Mouse (Mus musculus): ENCODE data around the gene Snx29. TPM values are rescaled to one million over a fixed set of nuclear protein-coding genes. Genes with fewer than 3 reads are reported as not detected.

Gene Snx29
- polyA plus RNA-seq, 1 experiment: 15.0 TPM

GRCm38 (mm10) chr16:11709999-11710667, 387.4 kb downstream of the Snx29 start:
- H3K4me3 ChIP-seq (ENCODE audit: control insufficient read depth, insufficient read depth, low read length): no peak overlapping the region
- H3K36me3 ChIP-seq (ENCODE audit: control insufficient read depth, insufficient read depth, low read length): no peaks in the 10 kb centered on the region
- TF ChIP-seq CTCF (IDR thresholded peaks at IDR 0.05; ENCODE audit: borderline replicate concordance, control insufficient read depth, extremely low read depth, insufficient read depth, low read length, poor library complexity) (no peak), POLR2A (IDR thresholded peaks at IDR 0.05; ENCODE audit: control insufficient read depth, extremely low read depth, insufficient read depth, low read length, poor library complexity) (no peak)
- DNase-seq: no peak
- H3K4me1 ChIP-seq (replicated peaks; ENCODE audit: control insufficient read depth, insufficient read depth, low read length): no peaks in the 10 kb centered on the region
- WGBS: 86% methylated on average over 5 of the region's 5 CpGs
- H3K27ac ChIP-seq (ENCODE audit: control insufficient read depth, insufficient read depth, low read length): no peak overlapping the region
- H3K27me3 ChIP-seq (ENCODE audit: control insufficient read depth, insufficient read depth, low read length): no peaks in the 10 kb centered on the region

DNA sequence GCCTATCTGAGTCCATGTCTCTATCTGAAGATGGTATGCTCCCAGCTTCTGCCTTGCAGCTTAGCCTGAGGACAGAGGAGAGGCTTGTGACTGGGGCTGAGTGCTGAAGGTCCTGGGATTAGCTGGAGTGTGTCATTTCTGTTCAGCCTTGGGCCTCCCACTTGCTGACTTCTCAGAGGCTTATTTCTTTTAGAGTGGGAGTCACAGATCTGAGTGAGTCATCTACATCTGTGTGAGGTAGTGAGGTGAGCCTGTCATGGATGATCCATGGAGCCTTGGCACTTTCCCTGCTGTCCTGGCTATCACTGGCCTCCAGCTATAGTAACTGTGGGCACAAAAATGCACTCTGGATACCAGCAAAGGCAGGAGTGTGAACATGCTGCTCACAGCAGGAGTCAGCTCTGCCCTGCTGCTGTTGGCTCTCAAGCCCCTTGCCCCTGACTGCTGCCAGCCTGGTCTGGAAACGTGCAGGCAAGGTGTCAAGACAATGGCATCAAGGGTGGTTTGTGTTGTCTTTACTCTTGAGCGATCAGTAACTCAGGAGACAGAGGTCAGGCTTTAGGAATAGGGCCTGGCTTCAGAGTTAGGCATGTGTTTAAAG, 390.7 kb downstream of the Snx29 start:
- Histone ChIP-seq H3K36me3 (ENCODE audit: control insufficient read depth, insufficient read depth, low read length) (no peaks in the 10 kb centered on the region), H3K27ac (ENCODE audit: control insufficient read depth, insufficient read depth, low read length) (no peak overlapping the region), H3K4me1 (replicated peaks; ENCODE audit: control insufficient read depth, insufficient read depth, low read length) (no peaks in the 10 kb centered on the region), H3K4me3 (ENCODE audit: control insufficient read depth, insufficient read depth, low read length) (no peak overlapping the region), H3K27me3 (ENCODE audit: control insufficient read depth, insufficient read depth, low read length) (no peaks in the 10 kb centered on the region)
- WGBS: 93% methylated on average over 2 of the region's 2 CpGs
- TF ChIP-seq CTCF (IDR thresholded peaks at IDR 0.05; ENCODE audit: borderline replicate concordance, control insufficient read depth, extremely low read depth, insufficient read depth, low read length, poor library complexity) (no peak), POLR2A (IDR thresholded peaks at IDR 0.05; ENCODE audit: control insufficient read depth, extremely low read depth, insufficient read depth, low read length, poor library complexity) (no peak)
- DNase-seq: no peak

- no peak overlapping the region for H3K4me3 ChIP-seq (ENCODE audit: control insufficient read depth, insufficient read depth, low read length)
- DNase-seq: no peak
- no peak overlapping the region for H3K27ac ChIP-seq (ENCODE audit: control insufficient read depth, insufficient read depth, low read length)
- 100% methylated on average over 1 of the region's 1 CpGs for WGBS
- H3K4me1 ChIP-seq (replicated peaks; ENCODE audit: control insufficient read depth, insufficient read depth, low read length): no peaks in the 10 kb centered on the region
- TF ChIP-seq CTCF (IDR thresholded peaks at IDR 0.05; ENCODE audit: borderline replicate concordance, control insufficient read depth, extremely low read depth, insufficient read depth, low read length, poor library complexity): no peak
- TF ChIP-seq POLR2A (IDR thresholded peaks at IDR 0.05; ENCODE audit: control insufficient read depth, extremely low read depth, insufficient read depth, low read length, poor library complexity): no peak
- H3K27me3 ChIP-seq (ENCODE audit: control insufficient read depth, insufficient read depth, low read length): no peaks in the 10 kb centered on the region
- no peaks in the 10 kb centered on the region for H3K36me3 ChIP-seq (ENCODE audit: control insufficient read depth, insufficient read depth, low read length)
Measured at GRCm38 (mm10) chr16:11716932-11717331, 394.2 kb downstream of the Snx29 start.

GRCm38 (mm10) chr16:11725901-11726300, 403.2 kb downstream of the Snx29 start:
- DNase-seq: no peak
- H3K27ac ChIP-seq (ENCODE audit: control insufficient read depth, insufficient read depth, low read length): no peak overlapping the region
- no peaks in the 10 kb centered on the region for H3K36me3 ChIP-seq (ENCODE audit: control insufficient read depth, insufficient read depth, low read length)
- WGBS: 92% methylated on average over 2 of the region's 2 CpGs
- no peak for TF ChIP-seq CTCF (IDR thresholded peaks at IDR 0.05; ENCODE audit: borderline replicate concordance, control insufficient read depth, extremely low read depth, insufficient read depth, low read length, poor library complexity)
- H3K4me3 ChIP-seq (ENCODE audit: control insufficient read depth, insufficient read depth, low read length): no peak overlapping the region
- no peaks in the 10 kb centered on the region for H3K27me3 ChIP-seq (ENCODE audit: control insufficient read depth, insufficient read depth, low read length)
- H3K4me1 ChIP-seq (replicated peaks; ENCODE audit: control insufficient read depth, insufficient read depth, low read length): peaks cover 6% of the 10 kb centered on the region

GRCm38 (mm10) chr16:11727331-11727730, 404.6 kb downstream of the Snx29 start:
- H3K27ac ChIP-seq (ENCODE audit: control insufficient read depth, insufficient read depth, low read length): no peak overlapping the region
- H3K36me3 ChIP-seq (ENCODE audit: control insufficient read depth, insufficient read depth, low read length): no peaks in the 10 kb centered on the region
- WGBS: 97% methylated on average over 9 of the region's 9 CpGs
- TF ChIP-seq POLR2A (IDR thresholded peaks at IDR 0.05; ENCODE audit: control insufficient read depth, extremely low read depth, insufficient read depth, low read length, poor library complexity) (no peak), CTCF (IDR thresholded peaks at IDR 0.05; ENCODE audit: borderline replicate concordance, control insufficient read depth, extremely low read depth, insufficient read depth, low read length, poor library complexity) (no peak)
- no peak for DNase-seq
- H3K4me3 ChIP-seq (ENCODE audit: control insufficient read depth, insufficient read depth, low read length): no peak overlapping the region
- H3K4me1 ChIP-seq (replicated peaks; ENCODE audit: control insufficient read depth, insufficient read depth, low read length): peaks cover 6% of the 10 kb centered on the region
- H3K27me3 ChIP-seq (ENCODE audit: control insufficient read depth, insufficient read depth, low read length): no peaks in the 10 kb centered on the region

DNA sequence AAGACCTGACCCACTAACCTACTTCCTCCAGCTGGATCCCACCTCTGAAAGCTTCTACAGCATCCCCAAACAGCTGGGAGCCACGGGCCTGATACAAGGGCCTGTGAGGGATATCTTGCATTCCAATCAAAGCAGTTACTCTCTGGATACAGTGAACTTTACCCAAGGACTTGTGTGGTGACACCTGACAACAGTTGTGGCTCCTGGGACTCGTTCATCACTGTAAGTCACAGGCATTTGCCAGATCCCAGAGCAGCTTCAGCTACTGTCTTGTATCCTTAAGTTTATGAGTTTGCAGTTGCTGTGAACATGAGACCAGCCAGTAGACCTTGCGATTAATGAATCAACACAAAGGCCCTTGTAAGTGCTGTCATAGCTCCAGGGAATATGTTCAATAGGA, 405.4 kb downstream of the Snx29 start:
- DNase-seq: no peak
- no peak overlapping the region for H3K27ac ChIP-seq (ENCODE audit: control insufficient read depth, insufficient read depth, low read length)
- no peaks in the 10 kb centered on the region for H3K36me3 ChIP-seq (ENCODE audit: control insufficient read depth, insufficient read depth, low read length)
- H3K27me3 ChIP-seq (ENCODE audit: control insufficient read depth, insufficient read depth, low read length): no peaks in the 10 kb centered on the region
- peaks cover 6% of the 10 kb centered on the region for H3K4me1 ChIP-seq (replicated peaks; ENCODE audit: control insufficient read depth, insufficient read depth, low read length)
- no peak for TF ChIP-seq CTCF (IDR thresholded peaks at IDR 0.05; ENCODE audit: borderline replicate concordance, control insufficient read depth, extremely low read depth, insufficient read depth, low read length, poor library complexity)
- no peak for TF ChIP-seq POLR2A (IDR thresholded peaks at IDR 0.05; ENCODE audit: control insufficient read depth, extremely low read depth, insufficient read depth, low read length, poor library complexity)
- 88% methylated on average over 3 of the region's 3 CpGs for WGBS
- no peak overlapping the region for H3K4me3 ChIP-seq (ENCODE audit: control insufficient read depth, insufficient read depth, low read length)
